Mouse (Mus musculus) CH12.LX (cell line): Measurements from ENCODE around the gene Gbp10. TPM values are rescaled to one million over a fixed set of nuclear protein-coding genes. Genes with fewer than 3 reads are reported as not detected.
A peak's percentile ranks its signal among the peaks of the same experiment; 100 is the strongest.
"Not testable (repeated sequence)": the region's sequence is repeated elsewhere in the genome, so short reads cannot be mapped to it uniquely, and the experiment has no call there.

ENCODE experiments used
- DNase-seq: peaks from one replicate; pipeline ENCODE4 v3.0.0-alpha.2; 2013; ENCODE audit errors: extremely low read depth
- H3K27ac ChIP-seq: 2 replicates; pipeline ENCODE4 v1.5.1; 2012; ENCODE audit warnings: low read depth, mild to moderate bottlenecking, control low read depth, moderate library complexity; ENCODE audit not compliant: insufficient read depth
- H3K27me3 ChIP-seq: replicated peaks from 2 replicates; pipeline ENCODE3; 2012; ENCODE audit warnings: inconsistent platforms
- H3K36me3 ChIP-seq, 2 experiments: replicated peaks in 1 of 2; 2 replicates each; pipeline versions ENCODE3 to v1.6.1; 2012; ENCODE audit warnings: inconsistent platforms in 1 of 2, low read length in 1 of 2, mild to moderate bottlenecking in 1 of 2, mixed read lengths in 1 of 2, moderate library complexity in 1 of 2; ENCODE audit not compliant: control insufficient read depth in 1 of 2, insufficient read depth in 1 of 2
- H3K4me1 ChIP-seq, 2 experiments: 2 replicates each; pipeline ENCODE4 v1.6.1; 2012; ENCODE audit warnings: inconsistent platforms in 1 of 2, moderate library complexity in 1 of 2; ENCODE audit not compliant: insufficient read depth in 2 of 2, control insufficient read depth in 1 of 2
- H3K4me2 ChIP-seq: 2 replicates; pipeline ENCODE4 v1.6.1; 2012; ENCODE audit warnings: low read depth, mild to moderate bottlenecking, control low read depth; ENCODE audit not compliant: poor library complexity, insufficient read depth, severe bottlenecking
- H3K4me3 ChIP-seq, 3 experiments: fragments of 150-350 bp in 1 of 3; sonication (generic) in 1 of 3; replicated peaks in 1 of 3; 2 replicates each; pipeline versions ENCODE3 to v1.5.1; 2011 to 2012; ENCODE audit warnings: low read depth in 2 of 3, low read length in 2 of 3, mild to moderate bottlenecking in 2 of 3, moderate library complexity in 2 of 3, control low read depth in 1 of 3, improper control_type of control experiment in 1 of 3, inconsistent platforms in 1 of 3, mixed read lengths in 1 of 3; ENCODE audit not compliant: poor library complexity in 1 of 3
- H3K79me2 ChIP-seq: replicated peaks from 2 replicates; pipeline ENCODE4 v1.6.1; 2012; ENCODE audit warnings: mild to moderate bottlenecking, moderate library complexity; ENCODE audit not compliant: control insufficient read depth, poor library complexity, insufficient read depth, severe bottlenecking; ENCODE audit errors: extremely low read depth
- H3K9ac ChIP-seq: 2 replicates; pipeline ENCODE4 v1.6.1; 2012; ENCODE audit warnings: low read depth, mild to moderate bottlenecking, control low read depth, moderate library complexity; ENCODE audit not compliant: insufficient read depth
- H3K9me3 ChIP-seq: replicated peaks from 2 replicates; pipeline ENCODE3; 2012; ENCODE audit warnings: low read length, inconsistent platforms, mixed read lengths
- dilution Hi-C: fragments of 300-500 bp; cut with MboI; formaldehyde crosslinking; loops from 2 replicates; pipeline ENCODE4 v1.14.3; 2020; ENCODE audit warnings: low sequenced_read_pairs; ENCODE audit not compliant: extremely low pct_unique_long_range_greater_than_20kb, extremely low pct_ligation_motif_present
- in situ Hi-C: fragments of 300-500 bp; cut with MboI; formaldehyde crosslinking; loops from 3 replicates; pipeline ENCODE4 v1.14.3; 2019; ENCODE audit warnings: low sequenced_read_pairs, low pct_ligation_motif_present, low pct_unique_long_range_greater_than_20kb, mixed read lengths
- polyA plus RNA-seq: library from polyadenylated mRNA; unstranded; fragments of >175 nt; gene quantifications from 2 replicates; pipeline ENCODE4 v1.2.1, GENCODE M21; 2012; ENCODE audit warnings: low read depth; ENCODE audit not compliant: insufficient read length
- total RNA-seq, 2 experiments: library from RNA; depleted of rRNA; stranded (reverse); fragments of 300-350 nt in 1 of 2; fragments of >200 nt in 1 of 2; gene quantifications; 2 replicates each; pipeline ENCODE4 v1.2.3; 2012 to 2014

Gene Gbp10
- total and polyA plus RNA-seq, 3 experiments: 0.38 to 0.47 TPM; not detected in 1

DNA sequence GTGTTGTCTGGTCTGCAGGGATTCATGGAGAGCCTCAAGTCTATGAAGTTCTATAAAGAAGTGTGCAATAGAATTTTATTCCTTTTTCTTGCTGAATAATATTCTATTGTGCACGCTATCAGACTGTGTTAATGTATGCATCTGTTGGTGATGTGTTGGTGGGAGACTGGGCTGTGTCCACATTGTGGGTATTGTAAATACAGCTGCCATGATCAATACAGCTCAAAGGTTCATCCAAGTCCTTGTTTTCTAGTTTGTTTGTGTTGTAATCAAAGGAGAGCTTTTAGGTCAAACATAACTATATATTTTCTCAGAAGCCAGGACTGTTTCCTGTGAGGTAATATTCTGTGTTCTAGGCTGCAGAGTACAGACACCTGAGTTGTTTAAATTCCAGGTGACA, 40.2 kb downstream of the Gbp10 start:
- H3K4me2 ChIP-seq, H3K27ac ChIP-seq, H3K79me2 ChIP-seq, dilution Hi-C loops, H3K27me3 ChIP-seq, H3K9me3 ChIP-seq, H3K9ac ChIP-seq, DNase-seq, H3K36me3 ChIP-seq, in situ Hi-C loops, H3K4me3 ChIP-seq: not testable (repeated sequence)
- peaks cover 6 to 15% of the 10 kb centered on the region in 2 experiments; a peak in 3 of 4 replicates for H3K4me1 ChIP-seq

DNA sequence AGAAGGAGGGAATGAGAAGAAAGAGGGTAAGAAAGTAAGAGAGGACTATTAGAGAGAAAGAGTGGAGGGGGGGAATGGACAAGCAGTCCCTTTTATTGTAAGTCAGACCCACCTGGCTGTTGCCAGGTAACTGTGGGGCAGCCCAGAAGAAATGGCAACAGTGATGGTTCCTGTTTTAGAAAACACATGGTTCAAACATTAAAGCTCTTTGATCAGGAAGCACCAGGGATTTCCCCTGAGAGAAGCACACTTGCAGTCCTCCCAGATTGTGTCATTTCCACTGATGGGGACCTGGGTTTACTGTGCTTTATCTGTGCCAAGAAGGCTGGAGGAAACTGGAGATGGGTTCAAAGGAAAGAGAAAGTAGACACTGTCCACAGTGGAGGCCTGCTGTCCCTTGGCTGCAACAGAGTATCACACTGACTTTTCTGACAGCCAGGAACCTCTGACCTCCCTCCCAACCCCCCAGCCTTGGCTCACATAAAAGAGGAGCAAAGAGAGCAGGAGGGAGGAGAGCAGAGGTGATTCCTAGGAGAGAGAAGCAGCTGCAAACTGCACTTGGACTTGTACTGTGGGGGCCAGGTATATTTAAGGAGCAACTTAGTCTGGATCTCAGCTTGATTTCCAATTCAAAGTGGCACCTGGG, 41.3 kb downstream of the Gbp10 start:
- H3K4me3 ChIP-seq, H3K79me2 ChIP-seq, dilution Hi-C loops, H3K36me3 ChIP-seq, H3K4me2 ChIP-seq, H3K27ac ChIP-seq, H3K9ac ChIP-seq, H3K27me3 ChIP-seq, H3K9me3 ChIP-seq, in situ Hi-C loops: not testable (repeated sequence)
- peaks cover 6 to 15% of the 10 kb centered on the region in 2 experiments; a peak in 3 of 4 replicates for H3K4me1 ChIP-seq
- DNase-seq: peak; percentile 19

DNA sequence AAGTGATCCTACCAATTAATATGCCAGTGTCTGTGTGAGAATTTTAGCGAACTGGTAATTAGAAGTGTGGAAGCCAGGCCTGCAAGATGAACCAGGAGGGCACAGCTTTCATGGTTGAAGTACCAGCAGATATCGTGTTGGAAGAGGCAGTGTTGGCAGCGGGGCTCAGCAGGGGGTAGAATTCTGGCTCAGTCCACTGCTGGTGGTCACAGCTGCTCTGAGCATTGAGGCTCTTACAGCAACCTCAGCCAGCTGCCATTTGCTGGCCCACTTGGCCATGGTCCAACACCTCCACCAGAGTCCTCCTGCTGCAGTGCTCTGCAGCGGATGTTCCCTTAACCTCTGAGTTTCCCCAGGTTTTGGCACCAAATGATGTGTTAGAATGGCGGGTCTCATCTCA, 43.0 kb downstream of the Gbp10 start:
- H3K79me2 ChIP-seq, dilution Hi-C loops, H3K9ac ChIP-seq, H3K4me2 ChIP-seq, H3K27ac ChIP-seq, H3K36me3 ChIP-seq, in situ Hi-C loops, H3K9me3 ChIP-seq, DNase-seq, H3K4me3 ChIP-seq, H3K27me3 ChIP-seq: not testable (repeated sequence)
- peaks cover 6 to 23% of the 10 kb centered on the region in 2 experiments; a peak in 3 of 4 replicates for H3K4me1 ChIP-seq

DNA sequence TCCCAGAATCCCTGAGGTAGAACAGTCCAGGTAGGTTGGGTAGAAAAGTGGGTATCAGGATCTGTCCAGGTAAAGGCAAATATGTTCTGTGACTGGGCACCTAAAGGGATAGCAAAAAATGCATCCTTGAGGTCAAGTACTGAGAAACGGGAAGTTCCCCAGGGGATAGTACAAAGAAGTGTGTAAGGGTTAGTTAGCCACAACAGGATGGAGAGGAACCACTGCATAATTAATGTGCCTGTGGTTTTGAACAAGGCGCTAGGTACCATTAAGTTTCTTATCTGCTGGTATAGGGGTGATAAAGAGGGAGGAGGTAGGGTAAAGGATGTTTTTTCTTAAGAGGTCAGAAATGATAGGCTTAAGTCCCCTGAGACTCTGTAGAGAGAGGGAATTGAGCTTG, 46.8 kb downstream of the Gbp10 start:
- H3K27me3 ChIP-seq, H3K9me3 ChIP-seq, H3K27ac ChIP-seq, dilution Hi-C loops, DNase-seq, H3K36me3 ChIP-seq, H3K4me2 ChIP-seq, H3K4me3 ChIP-seq, H3K79me2 ChIP-seq, H3K9ac ChIP-seq, in situ Hi-C loops: not testable (repeated sequence)
- H3K4me1 ChIP-seq: peaks cover 0 to 11% of the 10 kb centered on the region in 2 experiments; a peak in 2 of 4 replicates
